Mouse (Mus musculus): ENCODE data around the gene Pym1. TPM values are rescaled to one million over a fixed set of nuclear protein-coding genes. Genes with fewer than 3 reads are reported as not detected.

Pym1 gene
- total RNA-seq, 2 experiments from 2014 or later, result 10.0 to 10.1 TPM

- peak; percentile 73 to 83 for DNase-seq
Observed at GRCm38 (mm10) chr10:128804271-128805091, 56.8 kb downstream of the Pym1 start, which contains the start of gene Tmem198b. TSS of gene Tmem198b (minus strand) at chr10:128804370.

- DNase-seq, result peak; percentile 97 to 98
Observed at GRCm38 (mm10) chr10:128805092-128806000, 57.7 kb downstream of the Pym1 start.

GRCm38 (mm10) chr10:128806086-128806485, 58.4 kb downstream of the Pym1 start:
- DNase-seq, result no peak

- no peak for DNase-seq
Observed at GRCm38 (mm10) chr10:128807018-128807417, 59.3 kb downstream of the Pym1 start.

Other genes starting within 250 kb of the Pym1 start
- 1 to 10 TPM; 3.2 to 3.3 TPM for gene Myl6b, start 249.2 kb upstream of the Pym1 start, total RNA-seq (2021)
- gene Esyt1, start 222.0 kb upstream of the Pym1 start, total RNA-seq (2021), result 10 to 100 TPM; 15.9 to 19.9 TPM
- 1 to 10 TPM; 7.7 to 8.2 TPM for gene Zc3h10, start 200.1 kb upstream of the Pym1 start, total RNA-seq (2021)
- 1,000 to 10,000 TPM; 1,490 to 1,551 TPM for gene Rpl41, start 198.6 kb upstream of the Pym1 start, total RNA-seq (2021)
- gene Pa2g4, start 181.9 kb upstream of the Pym1 start, total RNA-seq (2021), result 10 to 100 TPM; 43.1 to 46.0 TPM
- gene Erbb3, start 158.2 kb upstream of the Pym1 start, total RNA-seq (2021), result 1 to 10 TPM; 6.4 to 8.6 TPM
- 100 to 1,000 TPM; 257 to 282 TPM for gene Rps26, start 121.1 kb upstream of the Pym1 start, total RNA-seq (2021)
- 1 to 10 TPM; 1.7 to 1.8 TPM for gene Ikzf4, start 101.9 kb upstream of the Pym1 start, total RNA-seq (2021)
- 10 to 100 TPM; 22.3 to 28.2 TPM for gene Suox, start 73.8 kb upstream of the Pym1 start, total RNA-seq (2021)
- gene Rab5b, start 51.6 kb upstream of the Pym1 start, total RNA-seq (2021), result 10 to 100 TPM; 76.5 to 84.4 TPM
- 1 to 10 TPM in 1 of 2 experiments, under 1 TPM in 1; 0.65 to 1.1 TPM for gene Pmel, start 43.7 kb upstream of the Pym1 start, total RNA-seq (2021)
- gene Cdk2, start 42.9 kb upstream of the Pym1 start, total RNA-seq (2021), result 1 to 10 TPM; 8.2 to 9.1 TPM
- gene Dgka, start 3.0 kb upstream of the Pym1 start, total RNA-seq (2021), result 10 to 100 TPM; 11.5 to 16.1 TPM
- gene Mmp19, start 43.0 kb downstream of the Pym1 start, total RNA-seq (2021), result 1 to 10 TPM; 1.9 to 3.7 TPM
- gene Dnajc14, start 56.2 kb downstream of the Pym1 start, total RNA-seq (2021), result 10 to 100 TPM; 34.0 to 35.3 TPM
- gene Tmem198b, start 56.5 kb downstream of the Pym1 start, total RNA-seq (2021), result 1 to 10 TPM; 4.6 to 5.6 TPM
- gene Sarnp, start 69.4 kb downstream of the Pym1 start, total RNA-seq (2021), result 10 to 100 TPM; 35.6 to 39.7 TPM
- gene Ormdl2, start 73.8 kb downstream of the Pym1 start, total RNA-seq (2021), result 1 to 10 TPM; 8.1 to 9.7 TPM
- gene Gdf11, start 143.8 kb downstream of the Pym1 start, total RNA-seq (2021), result 1 to 10 TPM; 2.3 to 2.6 TPM
- 100 to 1,000 TPM; 144 to 158 TPM for gene Cd63, start 153.1 kb downstream of the Pym1 start, total RNA-seq (2021)
- gene Rdh5, start 175.0 kb downstream of the Pym1 start, total RNA-seq (2021), result 1 to 10 TPM; 4.3 to 4.7 TPM
- 100 to 1,000 TPM; 194 to 199 TPM for gene Bloc1s1, start 176.1 kb downstream of the Pym1 start, total RNA-seq (2021)
- gene Itga7, start 185.9 kb downstream of the Pym1 start, total RNA-seq (2021), result 100 to 1,000 TPM; 144 to 148 TPM
- not detected for gene Mettl7b, start 213.1 kb downstream of the Pym1 start, total RNA-seq (2021)
- not detected for gene Olfr9, start 241.5 kb downstream of the Pym1 start, total RNA-seq (2021)